Mouse (Mus musculus): ENCODE measurements at regions not wholly inside any gene's neighbourhood (a gene's known extent, or its start where the extent isn't known, plus 50 kb on each side); places are given as distances from the start of the nearest gene placed in this dataset.

DNA sequence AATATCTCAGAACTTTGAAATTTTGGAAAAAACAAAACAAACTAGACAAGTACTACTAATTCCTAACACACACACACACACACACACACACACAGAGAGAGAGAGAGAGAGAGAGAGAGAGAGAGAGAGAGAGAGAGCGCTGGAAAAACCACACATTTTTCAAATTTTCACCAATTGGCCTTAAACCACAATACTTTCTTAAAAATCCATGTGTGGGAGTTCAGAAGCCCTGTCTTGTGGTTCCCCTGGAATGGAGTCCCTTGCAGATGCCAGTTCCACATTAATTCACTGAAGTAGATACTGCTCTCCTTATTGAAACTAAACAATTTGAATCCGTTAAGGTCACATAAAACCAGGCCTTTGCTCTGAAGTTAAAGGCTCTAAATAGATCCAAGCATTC lies 146.0 kb upstream of the Satb1 start:
- TF ChIP-seq CTCF (IDR thresholded peaks at IDR 0.05; ENCODE audit: low read depth, low read length), result no peak
- TF ChIP-seq POLR2A (IDR thresholded peaks at IDR 0.05; ENCODE audit: extremely low read depth, insufficient read depth, low read length), result no peak
